Mouse (Mus musculus) heart, adult 2 months (tissue): ENCODE data around the gene Plb1.

Experiments used
- CTCF ChIP-seq: fragments of 200-600 bp; IDR thresholded peaks from 2 replicates; pipeline ENCODE4 v1.8.1; 2022; ENCODE audit warnings: antibody characterized with exemption, mild to moderate bottlenecking, moderate library complexity
- EP300 ChIP-seq: fragments of 200-500 bp; IDR thresholded peaks from 2 replicates; pipeline ENCODE4 v1.6.1; 2011; ENCODE audit warnings: low read depth, low read length, control low read depth; ENCODE audit not compliant: insufficient read depth
- POLR2A ChIP-seq: fragments of 200-500 bp; IDR thresholded peaks from 2 replicates; pipeline ENCODE4 v1.6.1; 2011; ENCODE audit warnings: mild to moderate bottlenecking, low read depth, low read length, control low read depth; ENCODE audit not compliant: insufficient read depth

DNA sequence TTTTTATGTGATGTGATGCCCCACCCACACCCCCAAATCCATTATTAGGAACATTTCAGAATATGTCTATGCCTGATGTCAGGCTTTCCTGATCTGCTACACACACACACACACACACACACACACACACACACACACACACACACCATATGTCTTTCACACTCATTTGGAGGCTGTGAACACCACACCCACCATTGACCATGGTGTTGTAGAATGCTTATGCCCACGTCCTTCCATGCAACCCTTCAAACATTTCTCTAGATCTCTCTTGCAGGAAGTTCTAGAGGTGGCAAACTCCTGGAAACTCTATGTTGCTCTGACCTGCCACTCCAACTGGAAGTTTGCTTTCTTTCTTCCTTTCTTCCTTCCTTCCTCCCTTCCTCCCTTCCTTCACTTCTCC, 77.2 kb downstream of the Plb1 start:
- TF ChIP-seq CTCF (no peak), POLR2A (no peak), EP300 (no peak)
